Mouse (Mus musculus) embryonic stem cell, embryonic (primary cell): ENCODE data around the gene Nmrk1.

ENCODE experiments used
- CTCF ChIA-PET, 4 experiments: fragments of 300-600 bp in 2 of 4; fragments of 350-600 bp in 2 of 4; sonication (Branson Sonifier 250); formaldehyde crosslinking; loops; one replicate each; lab custom pipeline; 2022; ENCODE audit warnings: inconsistent platforms in 2 of 4; lab: Charles Lee
- POLR2A ChIA-PET, 4 experiments: fragments of 300-600 bp in 2 of 4; fragments of 350-600 bp in 2 of 4; sonication (Branson Sonifier 250); formaldehyde crosslinking; loops; one replicate each; lab custom pipeline; 2022; ENCODE audit warnings: antibody characterized with exemption in 4 of 4, inconsistent platforms in 1 of 4; lab: Charles Lee

Gene Nmrk1

GRCm38 (mm10) chr19:18637954-18638353 is 6.2 kb downstream of the Nmrk1 start:
- POLR2A ChIA-PET: interaction anchor here in 3 of 4 experiments (0.6 to 5.8 kb wide), 16 partner anchors 8 to 79 kb away, joined by 3 to 42 read pairs (median 4); partner anchors contain the start of gene Carnmt1 (in 2 of the 3)
- CTCF ChIA-PET: interaction anchor here in 2 of 4 experiments (0.6 to 0.7 kb wide), 2 partner anchors 21 to 30 kb away, joined by 3 read pairs; no protein-coding TSS in a partner anchor

- ChIA-PET CTCF (interaction anchor here (0.5 to 1.6 kb wide), 37 partner anchors 8 to 199 kb away, joined by 3 to 11 read pairs (median 4); partner anchors contain the start of genes Carnmt1 (in 2 of the 4) and Trpm6 (in 1 of the 4)), POLR2A (interaction anchor here (0.6 to 5.8 kb wide), 23 partner anchors 8 to 71 kb away, joined by 3 to 42 read pairs (median 4); partner anchors contain the start of genes Carnmt1 (in 2 of the 4), Nmrk1 (in 1 of the 4) and Ostf1 (in 1 of the 4))
Measured at GRCm38 (mm10) chr19:18638949-18639348, 7.2 kb downstream of the Nmrk1 start.

GRCm38 (mm10) chr19:18639552-18639951 is 7.8 kb downstream of the Nmrk1 start:
- ChIA-PET POLR2A (interaction anchor here (0.5 to 5.8 kb wide), 21 partner anchors 8 to 72 kb away, joined by 3 to 42 read pairs (median 4); partner anchors contain the start of genes Nmrk1 (in 2 of the 4), Ostf1 (in 2 of the 4) and Carnmt1 (in 1 of the 4)), CTCF (interaction anchor here (0.5 to 1.6 kb wide), 43 partner anchors 9 to 198 kb away, joined by 3 to 11 read pairs (median 3); partner anchors contain the start of genes Carnmt1 (in 2 of the 4) and Trpm6 (in 1 of the 4))

- CTCF ChIA-PET: interaction anchor here in 1 of 4 experiments (0.7 kb wide), 1 partner anchor 41 kb away, joined by 4 read pairs; no protein-coding TSS in a partner anchor
- POLR2A ChIA-PET: interaction anchor here in 2 of 4 experiments (0.6 to 5.8 kb wide), 6 partner anchors 9 to 54 kb away, joined by 3 to 42 read pairs (median 4); no protein-coding TSS in a partner anchor
Measured at GRCm38 (mm10) chr19:18641001-18641400, 9.3 kb downstream of the Nmrk1 start.

GRCm38 (mm10) chr19:18643411-18643810 is 11.7 kb downstream of the Nmrk1 start:
- CTCF ChIA-PET: no interaction called here
- POLR2A ChIA-PET: interaction anchor here in 3 of 4 experiments (0.7 to 5.9 kb wide), 7 partner anchors 11 to 53 kb away, joined by 3 to 40 read pairs (median 4); partner anchors contain the start of genes Nmrk1 (in 1 of the 3) and Ostf1 (in 1 of the 3)

- POLR2A ChIA-PET: interaction anchor here in 2 of 4 experiments (1.1 to 5.9 kb wide), 5 partner anchors 11 to 54 kb away, joined by 3 to 40 read pairs (median 4); partner anchors contain the start of genes Nmrk1 (in 1 of the 2) and Ostf1 (in 1 of the 2)
- CTCF ChIA-PET: no interaction called here
Measured at GRCm38 (mm10) chr19:18644084-18644483, 12.3 kb downstream of the Nmrk1 start.

GRCm38 (mm10) chr19:18646397-18646796 is 14.6 kb downstream of the Nmrk1 start:
- POLR2A ChIA-PET: interaction anchor here in 3 of 4 experiments (0.7 to 5.9 kb wide), 23 partner anchors 8 to 73 kb away, joined by 3 to 40 read pairs (median 5); partner anchors contain the start of genes Carnmt1 (in 3 of the 3), Nmrk1 (in 2 of the 3), Ostf1 (in 2 of the 3) and D030056L22Rik (in 1 of the 3)
- CTCF ChIA-PET: interaction anchor here (0.8 to 2.1 kb wide), 4 partner anchors 15 to 178 kb away, joined by 3 to 7 read pairs (median 3); partner anchors contain the start of gene Carnmt1 (in 1 of the 4)

GRCm38 (mm10) chr19:18646853-18647420 is 15.2 kb downstream of the Nmrk1 start:
- POLR2A ChIA-PET: interaction anchor here in 2 of 4 experiments (0.7 to 5.9 kb wide), 21 partner anchors 9 to 83 kb away, joined by 3 to 40 read pairs (median 5); partner anchors contain the start of genes Carnmt1 (in 2 of the 2), Nmrk1 (in 2 of the 2), Ostf1 (in 2 of the 2) and D030056L22Rik (in 1 of the 2)

GRCm38 (mm10) chr19:18647775-18648557 is 16.2 kb downstream of the Nmrk1 start:
- ChIA-PET POLR2A (interaction anchor here in 2 of 4 experiments (1.0 to 5.9 kb wide), 6 partner anchors 10 to 40 kb away, joined by 3 to 40 read pairs (median 4); partner anchors contain the start of genes Nmrk1 (in 2 of the 2) and Ostf1 (in 2 of the 2)), CTCF (interaction anchor here in 3 of 4 experiments (1.0 to 1.7 kb wide), 2 partner anchors 8 kb away, joined by 4 to 7 read pairs (median 5); no protein-coding TSS in a partner anchor)

More at GRCm38 (mm10) chr19:18646853-18647420, 15.2 kb downstream of the Nmrk1 start:
- CTCF ChIA-PET: interaction anchor here (0.6 to 2.1 kb wide), 5 partner anchors 14 to 177 kb away, joined by 3 to 7 read pairs (median 3); partner anchors contain the start of gene Carnmt1 (in 1 of the 4)

- CTCF ChIA-PET: interaction anchor here in 3 of 4 experiments (1.0 to 1.7 kb wide), 2 partner anchors 9 kb away, joined by 4 to 7 read pairs (median 5); no protein-coding TSS in a partner anchor
- POLR2A ChIA-PET: interaction anchor here in 2 of 4 experiments (1.0 to 1.4 kb wide), 6 partner anchors 10 to 31 kb away, joined by 3 to 5 read pairs (median 4); partner anchors contain the start of genes Nmrk1 (in 2 of the 2) and Ostf1 (in 2 of the 2)
Measured at GRCm38 (mm10) chr19:18648558-18648945, 16.8 kb downstream of the Nmrk1 start.

GRCm38 (mm10) chr19:18649955-18650354 is 18.2 kb downstream of the Nmrk1 start:
- ChIA-PET POLR2A (interaction anchor here in 2 of 4 experiments (0.7 to 1.9 kb wide), 6 partner anchors 10 to 43 kb away, joined by 3 to 10 read pairs (median 4); partner anchors contain the start of gene Carnmt1 (in 2 of the 2)), CTCF (interaction anchor here in 2 of 4 experiments (1.5 to 1.7 kb wide), 1 partner anchor 10 kb away, joined by 5 to 7 read pairs; no protein-coding TSS in a partner anchor)

GRCm38 (mm10) chr19:18650473-18650872 is 18.7 kb downstream of the Nmrk1 start:
- CTCF ChIA-PET: interaction anchor here in 1 of 4 experiments (1.5 kb wide), 1 partner anchor 11 kb away, joined by 5 read pairs; no protein-coding TSS in a partner anchor

GRCm38 (mm10) chr19:18652592-18652991 is 20.8 kb downstream of the Nmrk1 start:
- POLR2A ChIA-PET: interaction anchor here in 1 of 4 experiments (0.6 to 4.8 kb wide), 2 partner anchors 19 to 1062 kb away, joined by 3 to 56 read pairs; partner anchors contain the start of gene Carnmt1
- CTCF ChIA-PET: interaction anchor here in 1 of 4 experiments (1.4 kb wide), 1 partner anchor 13 kb away, joined by 4 read pairs; no protein-coding TSS in a partner anchor

More at GRCm38 (mm10) chr19:18650473-18650872, 18.7 kb downstream of the Nmrk1 start:
- POLR2A ChIA-PET: interaction anchor here in 2 of 4 experiments (0.5 to 1.9 kb wide), 8 partner anchors 10 to 43 kb away, joined by 3 to 10 read pairs (median 4); partner anchors contain the start of genes Carnmt1 (in 2 of the 2), Nmrk1 (in 1 of the 2) and Ostf1 (in 1 of the 2)

- ChIA-PET CTCF (interaction anchor here in 1 of 4 experiments (2.0 kb wide), 1 partner anchor 14 kb away, joined by 10 read pairs; no protein-coding TSS in a partner anchor), POLR2A (interaction anchor here in 2 of 4 experiments (0.6 to 4.8 kb wide), 9 partner anchors 15 to 1062 kb away, joined by 3 to 56 read pairs (median 11); partner anchors contain the start of genes Carnmt1 (in 2 of the 2), D030056L22Rik (in 1 of the 2), Nmrk1 (in 1 of the 2) and Ostf1 (in 1 of the 2))
Measured at GRCm38 (mm10) chr19:18653058-18653457, 21.3 kb downstream of the Nmrk1 start.

GRCm38 (mm10) chr19:18654330-18654729 is 22.6 kb downstream of the Nmrk1 start:
- POLR2A ChIA-PET: interaction anchor here in 3 of 4 experiments (0.7 to 4.8 kb wide), 30 partner anchors 9 to 739 kb away, joined by 3 to 56 read pairs (median 4); partner anchors contain the start of genes Carnmt1 (in 3 of the 3), Nmrk1 (in 2 of the 3), Ostf1 (in 2 of the 3) and D030056L22Rik (in 1 of the 3)
- CTCF ChIA-PET: interaction anchor here (0.6 to 2.0 kb wide), 7 partner anchors 15 to 96 kb away, joined by 3 to 10 read pairs (median 4); partner anchors contain the start of gene Carnmt1 (in 1 of the 4)
